Mouse (Mus musculus) heart, adult 2 months (tissue): ENCODE measurements around the gene Nod1. TPM values are rescaled to one million over a fixed set of nuclear protein-coding genes. Genes with fewer than 3 reads are reported as not detected.
A peak's percentile ranks its signal among the peaks of the same experiment; 100 is the strongest.

Experiments
- DNase-seq, 2 experiments: peaks; one replicate each; pipeline ENCODE4 v3.0.0; 2021
- H3K27ac ChIP-seq: fragments of 200-600 bp; 2 replicates; pipeline ENCODE4 v1.8.1; 2022
- H3K27me3 ChIP-seq: fragments of 200-500 bp; 2 replicates; pipeline ENCODE4 v1.6.1; 2012; ENCODE audit warnings: mild to moderate bottlenecking, low read length, inconsistent platforms, mixed read lengths; ENCODE audit not compliant: control insufficient read depth, insufficient read depth
- H3K36me3 ChIP-seq: fragments of 200-500 bp; 2 replicates; pipeline ENCODE4 v1.6.1; 2012; ENCODE audit warnings: low read length, inconsistent platforms; ENCODE audit not compliant: control insufficient read depth, insufficient read depth
- H3K4me1 ChIP-seq: fragments of 200-500 bp; 2 replicates; pipeline ENCODE4 v1.6.1; 2011; ENCODE audit warnings: low read length; ENCODE audit not compliant: control insufficient read depth, insufficient read depth
- H3K4me3 ChIP-seq: fragments of 200-600 bp; 2 replicates; pipeline ENCODE4 v1.8.1; 2022
- H3K79me2 ChIP-seq: fragments of 200-500 bp; replicated peaks from 2 replicates; pipeline ENCODE4 v1.6.1; 2012; ENCODE audit warnings: mild to moderate bottlenecking, inconsistent platforms, low read length, moderate library complexity, mixed read lengths; ENCODE audit not compliant: control insufficient read depth, insufficient read depth
- H3K9ac ChIP-seq: fragments of 200-500 bp; 2 replicates; pipeline ENCODE4 v1.6.1; 2012; ENCODE audit warnings: low read depth, mild to moderate bottlenecking, control low read depth, inconsistent platforms, low read length, mixed read lengths
- CTCF ChIP-seq: fragments of 200-600 bp; IDR thresholded peaks from 2 replicates; pipeline ENCODE4 v1.8.1; 2022; ENCODE audit warnings: antibody characterized with exemption, mild to moderate bottlenecking, moderate library complexity
- EP300 ChIP-seq: fragments of 200-500 bp; IDR thresholded peaks from 2 replicates; pipeline ENCODE4 v1.6.1; 2011; ENCODE audit warnings: low read depth, low read length, control low read depth; ENCODE audit not compliant: insufficient read depth
- POLR2A ChIP-seq: fragments of 200-500 bp; IDR thresholded peaks from 2 replicates; pipeline ENCODE4 v1.6.1; 2011; ENCODE audit warnings: mild to moderate bottlenecking, low read depth, low read length, control low read depth; ENCODE audit not compliant: insufficient read depth
- WGBS: fragments of 180-500 bp; shearing (Covaris S2); methylation state at CpG from one replicate; pipeline ENCODE4 v1.1.7; 2018; 5-methylcytosine and 5-hydroxymethylcytosine counted together
- intact Hi-C: fragments of 180-260 bp; cut with DNase I; formaldehyde crosslinking; loops from one replicate; pipeline ENCODE4 v1.15.1; 2025
- polyA plus RNA-seq: library from polyadenylated mRNA; depleted of rRNA; stranded (reverse); fragments of >200 nt; gene quantifications from 2 replicates; pipeline ENCODE4 v1.2.3, GENCODE M21; 2012
- total RNA-seq, 2 experiments: library from RNA; stranded (reverse); gene quantifications; 2 replicates each; pipeline ENCODE4 v1.2.3; 2021

The Nod1 gene
- total and polyA plus RNA-seq, 3 experiments = 17.3 to 23.6 (median 18.6) TPM

DNA sequence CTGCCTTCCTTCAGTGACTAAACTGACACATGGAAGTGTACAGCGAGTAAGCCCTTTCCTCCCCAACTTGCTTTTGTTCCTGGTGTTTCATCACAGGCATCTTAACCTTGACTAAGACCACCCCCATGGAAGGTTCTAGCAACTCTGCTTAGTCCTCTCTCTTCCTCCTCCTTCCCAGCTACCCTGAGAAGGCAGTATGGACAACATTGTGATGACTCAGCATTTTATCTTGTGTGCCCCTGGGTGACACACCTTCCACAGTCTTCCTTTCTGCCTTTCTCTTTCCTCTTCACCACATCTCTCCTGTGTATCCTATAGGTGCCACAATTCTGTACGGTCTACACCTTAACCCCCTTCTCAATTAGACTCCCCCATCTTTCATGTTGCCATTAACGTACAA, 41.8 kb upstream of the Nod1 start:
- no peaks in the 10 kb centered on the region for H3K36me3 ChIP-seq
- H3K4me1 ChIP-seq = no peaks in the 10 kb centered on the region
- no peak for DNase-seq
- no peak overlapping the region for H3K9ac ChIP-seq
- intact Hi-C loops = no loop called here
- H3K27ac ChIP-seq = no peak overlapping the region
- WGBS = 93% methylated on average over 3 of the region's 3 CpGs
- TF ChIP-seq POLR2A = no peak
- TF ChIP-seq CTCF = no peak
- no peak for TF ChIP-seq EP300
- H3K4me3 ChIP-seq = no peak overlapping the region
- no peaks in the 10 kb centered on the region for H3K27me3 ChIP-seq
- H3K79me2 ChIP-seq = no peaks in the 10 kb centered on the region

DNA sequence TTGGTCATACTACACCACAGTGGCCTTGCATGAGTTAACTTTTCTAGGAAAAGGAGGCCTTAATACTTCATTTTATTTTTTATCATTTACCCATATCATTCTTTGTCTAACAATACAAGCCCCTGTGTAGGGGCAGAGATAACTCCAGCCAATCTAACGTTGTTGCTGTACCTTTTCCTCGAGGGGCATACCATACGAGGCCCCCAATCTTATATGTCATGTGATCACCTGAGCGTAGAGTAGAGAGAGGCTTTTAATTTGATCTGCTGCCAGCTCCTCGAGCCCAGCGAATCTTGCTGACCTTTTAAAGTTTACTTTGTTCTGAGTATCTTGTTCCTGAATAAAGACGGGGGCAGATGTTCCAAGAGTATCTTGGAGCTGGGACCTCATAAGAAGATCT, 40.1 kb upstream of the Nod1 start:
- WGBS = 65% methylated on average over 7 of the region's 7 CpGs
- intact Hi-C loops = no loop called here
- Histone ChIP-seq H3K4me3 (no peak overlapping the region), H3K27me3 (no peaks in the 10 kb centered on the region), H3K27ac (no peak overlapping the region), H3K9ac (no peak overlapping the region), H3K79me2 (no peaks in the 10 kb centered on the region), H3K36me3 (no peaks in the 10 kb centered on the region), H3K4me1 (no peaks in the 10 kb centered on the region)
- DNase-seq = no peak
- no peak for TF ChIP-seq POLR2A
- no peak for TF ChIP-seq CTCF
- no peak for TF ChIP-seq EP300

DNA sequence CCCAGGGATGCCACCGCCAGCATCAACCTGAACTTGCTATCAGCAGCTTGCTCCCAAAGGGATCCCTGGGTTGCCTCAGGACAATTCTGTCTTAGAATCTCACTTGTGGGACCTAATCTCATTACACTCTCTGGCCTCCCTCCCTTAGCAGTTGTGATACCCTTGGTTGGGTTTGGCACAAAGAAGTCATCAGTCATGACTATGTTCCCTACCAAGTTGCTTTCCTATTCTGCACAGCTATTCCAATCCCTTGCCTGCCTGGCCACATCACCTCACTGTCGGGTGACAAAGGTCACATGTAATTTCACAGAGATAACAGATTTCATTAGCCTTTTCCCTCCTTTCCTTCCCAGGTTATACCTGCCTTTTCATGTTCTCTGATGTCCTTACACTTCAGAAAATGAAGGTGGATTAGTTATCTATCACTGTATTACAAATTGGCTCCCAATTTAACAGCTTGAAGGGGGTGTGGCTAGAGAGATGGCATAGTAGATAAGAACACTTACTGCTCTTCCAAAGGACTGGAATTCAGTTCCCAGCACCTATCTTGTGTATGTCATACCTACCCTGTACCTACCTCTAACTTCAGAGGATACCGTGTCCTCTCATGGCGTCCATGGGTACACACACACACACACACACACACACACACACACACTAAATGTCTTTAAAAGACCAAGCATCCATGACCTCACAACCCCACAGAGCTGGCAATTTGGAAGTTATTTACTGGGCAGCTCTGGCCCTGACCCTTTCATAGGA, 38.1 kb upstream of the Nod1 start:
- Histone ChIP-seq H3K36me3 (no peaks in the 10 kb centered on the region), H3K9ac (no peak overlapping the region), H3K27ac (no peak overlapping the region), H3K79me2 (no peaks in the 10 kb centered on the region), H3K27me3 (no peaks in the 10 kb centered on the region), H3K4me3 (no peak overlapping the region), H3K4me1 (no peaks in the 10 kb centered on the region)
- TF ChIP-seq CTCF (no peak), POLR2A (no peak)
- DNase-seq = no peak
- 78% methylated on average over 4 of the region's 4 CpGs for WGBS
- intact Hi-C loops = no loop called here

DNA sequence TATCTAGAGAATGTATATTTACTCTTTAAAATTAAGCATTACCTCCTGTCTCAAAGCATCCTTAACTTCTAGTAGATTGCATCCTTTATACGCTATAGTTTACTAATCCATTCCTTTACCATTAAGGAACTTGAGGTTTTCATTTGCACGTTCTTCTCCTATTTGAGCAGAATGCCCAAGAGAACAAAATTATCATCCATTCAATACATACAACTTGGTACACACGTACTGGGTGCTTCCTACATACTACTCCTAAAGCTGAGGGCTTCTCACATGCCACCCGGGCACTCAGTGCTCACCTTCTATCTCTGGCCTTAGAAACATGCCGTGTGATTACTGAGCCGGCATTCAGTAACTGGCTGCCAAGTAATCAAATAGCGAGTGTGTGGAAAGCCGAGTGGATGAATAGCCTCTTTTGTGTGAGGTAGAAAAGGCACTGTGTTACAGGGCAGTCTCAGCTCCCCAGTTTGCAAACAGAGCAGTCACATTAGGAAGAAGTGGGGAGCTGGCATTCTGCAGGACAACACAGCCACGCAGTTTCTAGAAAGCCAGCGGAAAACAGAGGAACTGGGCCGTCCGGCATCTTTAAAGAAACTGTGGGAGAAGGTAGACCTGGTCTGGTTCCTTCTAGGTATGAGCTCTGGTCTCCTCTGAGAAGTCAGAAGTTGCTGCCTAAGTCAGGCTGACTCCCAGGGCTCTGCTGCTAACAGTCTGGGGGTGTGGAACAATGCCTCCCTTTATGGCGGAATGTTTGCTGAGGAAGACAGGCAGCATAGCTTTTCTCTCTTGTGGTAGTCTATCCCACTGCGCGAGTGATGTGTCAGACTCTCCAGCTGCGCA, 37.2 kb upstream of the Nod1 start:
- no peaks in the 10 kb centered on the region for H3K4me1 ChIP-seq
- DNase-seq = no peak
- H3K79me2 ChIP-seq = no peaks in the 10 kb centered on the region
- no peak for TF ChIP-seq EP300
- TF ChIP-seq POLR2A = no peak
- no peak for TF ChIP-seq CTCF
- no peak overlapping the region for H3K4me3 ChIP-seq
- H3K27ac ChIP-seq = no peak overlapping the region
- WGBS = 41% methylated on average over 16 of the region's 16 CpGs
- H3K27me3 ChIP-seq = no peaks in the 10 kb centered on the region
- H3K9ac ChIP-seq = no peak overlapping the region
- intact Hi-C loops = no loop called here
- H3K36me3 ChIP-seq = no peaks in the 10 kb centered on the region

DNA sequence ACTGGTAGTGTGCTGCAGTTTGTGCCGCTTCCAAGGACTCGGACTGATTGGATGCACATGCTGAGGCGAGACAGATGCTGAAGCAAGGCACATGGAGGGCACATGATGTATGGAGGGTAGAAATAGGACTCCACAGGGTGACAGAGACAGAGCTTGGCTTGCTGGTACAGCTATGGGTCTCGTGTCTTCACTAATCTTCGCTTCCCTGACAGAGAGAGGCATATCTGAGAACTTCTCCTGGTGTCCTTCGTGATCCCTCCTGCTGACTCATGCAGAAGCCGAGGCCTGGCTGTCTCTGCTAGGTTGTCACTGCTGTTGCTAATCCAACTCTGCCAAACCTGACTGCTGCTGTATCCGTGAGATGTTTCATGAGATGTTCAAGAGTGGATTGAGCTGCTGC, 36.0 kb upstream of the Nod1 start:
- no peaks in the 10 kb centered on the region for H3K36me3 ChIP-seq
- no peak overlapping the region for H3K4me3 ChIP-seq
- no peak for TF ChIP-seq POLR2A
- TF ChIP-seq EP300 = no peak
- no peak for TF ChIP-seq CTCF
- no peaks in the 10 kb centered on the region for H3K79me2 ChIP-seq
- H3K27ac ChIP-seq = no peak overlapping the region
- WGBS = 90% methylated on average over 8 of the region's 8 CpGs
- no peak overlapping the region for H3K9ac ChIP-seq
- no peaks in the 10 kb centered on the region for H3K27me3 ChIP-seq
- no peaks in the 10 kb centered on the region for H3K4me1 ChIP-seq
- intact Hi-C loops = no loop called here
- no peak for DNase-seq

DNA sequence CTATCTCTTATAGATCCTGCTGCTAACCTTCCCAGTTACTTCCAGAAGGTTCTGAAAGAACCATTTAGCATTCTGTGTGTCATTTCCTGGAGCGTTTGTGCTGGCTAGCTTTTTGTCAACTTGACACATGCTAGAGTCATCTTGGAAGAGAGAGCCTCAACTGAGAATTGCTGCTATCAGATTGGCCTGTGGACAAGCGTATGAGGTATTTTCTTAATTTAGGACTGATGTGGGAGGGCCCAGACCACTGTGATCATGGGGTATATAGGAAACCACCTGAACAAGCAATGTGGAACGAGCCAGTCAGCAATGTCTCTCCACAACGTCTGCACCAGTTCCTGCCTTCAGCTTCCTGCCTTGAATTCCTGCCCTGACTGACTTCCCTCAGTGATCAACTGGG, 31.1 kb upstream of the Nod1 start:
- 23% methylated on average over 4 of the region's 4 CpGs for WGBS
- Histone ChIP-seq H3K4me1 (peaks cover 1% of the 10 kb centered on the region; the same call in 1 of the 2 replicates), H3K4me3 (no peak overlapping the region), H3K79me2 (no peaks in the 10 kb centered on the region), H3K9ac (no peak overlapping the region), H3K27me3 (no peaks in the 10 kb centered on the region), H3K36me3 (no peaks in the 10 kb centered on the region), H3K27ac (peak overlapping the region; percentile 65)
- peak in 1 of 2 experiments; percentile 37 for DNase-seq
- intact Hi-C loops = no loop called here
- no peak; the same call in 1 of the 2 replicates for TF ChIP-seq POLR2A
- 0 out of 2 replicates have a peak, but pooled peaks have one; percentile 13 for TF ChIP-seq EP300
- TF ChIP-seq CTCF = no peak
